Mouse (Mus musculus) layer of hippocampus, postnatal 14 days (tissue): ENCODE measurements at regions not wholly inside any gene's neighbourhood (a gene's known extent, or its start where the extent isn't known, plus 50 kb on each side); places are given as distances from the start of the nearest gene placed in this dataset.

Source experiments
- DNase-seq, 2 experiments: peaks; one replicate each; pipeline ENCODE4 v3.0.0; 2021 to 2022; ENCODE audit warnings: low spot score in 2 of 2, mixed read lengths in 1 of 2

DNA sequence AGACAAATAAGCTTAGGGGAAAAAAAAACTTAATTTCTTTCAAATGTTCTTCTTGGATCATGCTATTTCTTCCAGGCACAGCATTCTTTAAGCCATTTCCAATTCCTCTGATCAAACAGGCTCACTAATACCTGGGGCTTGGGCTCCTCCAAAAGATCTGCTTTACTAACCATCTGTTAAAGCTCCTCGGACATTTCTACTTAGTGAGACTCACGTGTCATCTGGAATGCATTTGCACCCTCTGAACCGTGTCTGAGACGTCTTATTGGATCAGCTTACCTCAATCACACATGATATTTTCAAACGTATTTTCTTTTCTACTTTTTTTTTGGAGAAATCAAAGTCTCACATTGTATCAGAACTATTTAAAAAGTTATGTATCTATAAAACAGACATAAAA, 132.4 kb downstream of the Npr3 start:
- no peak for DNase-seq

DNA sequence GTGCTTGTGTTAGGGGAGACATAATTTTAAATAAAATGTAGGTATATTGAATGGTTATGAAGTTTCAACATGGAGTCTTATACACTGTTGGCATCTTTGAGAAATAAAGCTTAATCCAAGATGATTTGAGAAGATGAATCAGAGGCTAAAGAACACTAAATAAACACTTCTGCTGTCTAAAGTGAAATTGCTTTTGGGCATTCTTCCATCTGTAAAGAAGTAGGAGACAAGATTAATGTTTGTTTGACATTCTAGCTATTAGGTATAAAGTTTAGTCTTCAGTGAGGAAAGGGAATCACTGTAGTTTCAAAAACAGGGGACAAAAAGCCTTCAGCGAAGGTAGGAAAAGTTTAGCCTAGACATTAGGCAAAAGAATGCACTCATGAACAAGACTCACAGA, 136.5 kb downstream of the Npr3 start:
- DNase-seq, result no peak

DNA sequence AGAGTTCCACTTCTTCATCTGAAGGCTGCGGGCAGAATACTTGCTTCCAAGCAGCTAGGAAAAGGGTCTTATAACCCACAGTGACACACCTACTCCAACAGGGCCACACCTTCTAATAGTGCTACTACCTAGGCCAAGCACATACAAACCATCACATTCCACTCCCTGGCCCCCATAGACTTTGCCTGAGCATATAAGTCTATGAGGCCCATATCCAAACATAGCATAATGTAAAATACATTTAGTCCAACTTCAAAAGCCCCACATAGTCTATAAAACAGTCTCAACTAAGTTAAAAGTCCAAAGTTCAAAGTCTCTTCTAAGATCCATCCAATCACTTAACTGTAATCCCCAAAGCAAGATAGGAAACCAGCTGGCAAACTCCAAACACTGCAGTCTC, 149.1 kb downstream of the Npr3 start:
- no peak for DNase-seq

DNA sequence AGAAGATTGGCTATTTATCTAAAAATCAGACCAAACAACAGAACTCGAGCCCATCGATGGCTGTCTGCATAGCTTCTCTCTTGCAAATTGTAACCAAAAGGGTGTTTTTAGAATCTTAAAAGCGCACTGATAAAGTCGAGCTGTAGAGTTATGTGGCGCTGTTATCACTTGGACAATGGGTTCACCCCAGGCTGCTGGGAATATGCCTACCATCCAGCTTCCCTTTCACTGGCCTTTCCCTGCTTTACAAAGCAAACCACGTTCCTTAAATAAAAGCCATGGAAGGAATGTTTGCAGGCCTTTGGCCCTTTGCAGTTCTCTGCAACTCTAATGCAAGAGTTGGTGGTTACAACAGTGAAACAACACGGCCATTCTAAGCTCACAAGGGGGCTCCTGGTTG, 150.3 kb downstream of the Npr3 start:
- DNase-seq, result no peak

DNA sequence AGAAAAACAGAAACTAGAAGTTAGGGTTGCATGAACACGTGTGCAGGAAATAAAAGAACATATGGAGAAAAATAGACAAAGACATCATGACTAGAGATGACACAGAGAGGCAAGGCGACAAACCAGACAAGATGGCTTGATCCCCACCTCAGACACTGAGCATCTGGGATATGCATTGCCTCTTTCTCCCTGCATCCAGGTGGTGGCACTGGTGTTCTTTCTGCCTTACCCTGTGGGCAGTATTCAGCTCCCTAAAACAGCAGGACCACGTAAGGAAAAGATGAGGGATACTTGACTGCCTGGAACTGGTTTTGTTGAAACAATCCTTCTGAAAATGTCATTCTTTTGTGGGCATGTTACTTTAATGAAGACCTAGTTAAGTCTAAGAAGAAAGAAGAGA, 153.9 kb downstream of the Npr3 start:
- peak; percentile 29 to 68 for DNase-seq

DNA sequence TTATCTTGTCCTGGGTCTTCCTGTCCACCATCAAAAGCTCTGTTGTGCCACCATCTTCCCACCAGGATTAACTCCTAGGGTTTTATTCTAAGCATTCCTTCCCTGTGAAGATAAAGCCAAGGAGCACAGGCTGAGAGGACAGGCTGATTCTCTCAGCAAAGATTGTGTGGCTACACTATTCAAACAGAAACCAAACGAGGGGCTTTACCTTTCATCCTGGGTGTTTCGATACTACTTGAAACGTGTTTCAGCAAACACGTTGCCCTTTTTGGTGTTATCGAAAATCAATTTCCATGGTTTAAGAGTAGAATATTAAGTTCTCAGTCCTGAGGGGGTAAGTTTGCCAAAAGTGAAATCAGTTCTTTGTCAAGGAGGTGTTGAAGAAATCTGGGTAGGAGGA, 156.2 kb downstream of the Npr3 start:
- no peak for DNase-seq

DNA sequence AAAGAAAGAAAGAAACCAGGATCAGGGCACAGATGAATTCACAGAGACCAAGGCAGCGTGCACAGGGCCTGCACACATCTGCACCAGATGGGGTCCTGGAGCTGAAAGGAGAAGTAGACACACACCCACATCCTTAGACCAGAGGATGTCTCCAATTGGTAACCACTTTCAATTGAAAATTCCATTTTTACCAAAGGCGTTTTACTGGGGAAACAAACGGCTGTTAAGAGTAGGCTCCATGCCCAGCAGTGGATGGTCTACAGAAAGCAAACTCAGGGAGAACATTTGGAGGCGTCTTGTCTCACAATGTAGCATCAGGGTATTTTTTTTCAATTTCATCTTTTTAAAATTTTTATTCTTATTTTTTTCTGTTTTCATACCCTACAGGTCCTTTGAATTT, 157.6 kb downstream of the Npr3 start:
- peak in 1 of 2 experiments; percentile 18 for DNase-seq

DNA sequence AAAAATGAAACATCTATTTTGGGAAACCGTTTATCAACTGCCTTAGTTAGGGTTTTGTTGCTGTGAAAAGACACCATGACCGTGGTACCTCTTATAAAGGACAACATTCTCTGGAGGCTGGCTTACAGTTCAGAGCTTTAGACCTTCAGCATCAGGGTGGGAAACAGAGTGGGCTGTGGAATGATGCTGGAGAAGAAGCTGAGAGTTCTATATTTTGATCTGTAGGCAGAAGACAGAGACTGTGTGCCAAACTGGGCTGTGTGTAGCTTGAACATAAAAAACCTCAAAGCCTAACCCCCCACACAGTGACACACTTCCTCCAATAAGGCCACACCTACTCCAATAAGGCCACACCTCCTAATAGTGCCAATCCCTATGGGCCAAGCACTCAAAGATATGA, 158.8 kb downstream of the Npr3 start:
- DNase-seq, result no peak

DNA sequence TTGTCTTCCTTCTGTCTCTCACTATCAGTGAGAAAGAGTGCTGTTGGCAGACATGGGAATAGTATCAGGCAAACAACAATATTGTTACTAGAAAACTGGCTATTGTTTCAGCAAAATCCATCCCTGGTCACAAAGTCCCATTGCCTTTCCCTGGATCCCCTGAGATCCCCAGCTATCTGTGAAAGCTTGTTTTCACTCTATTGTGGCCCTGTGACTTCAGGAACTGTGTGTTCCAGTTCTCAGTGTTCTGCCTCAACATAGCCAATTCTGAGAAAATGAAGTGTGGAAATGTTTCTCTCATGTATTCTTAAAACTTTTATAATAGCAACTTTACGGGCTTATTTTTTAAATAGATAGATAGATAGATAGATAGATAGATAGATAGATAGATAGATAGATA, 160.3 kb downstream of the Npr3 start:
- no peak for DNase-seq

DNA sequence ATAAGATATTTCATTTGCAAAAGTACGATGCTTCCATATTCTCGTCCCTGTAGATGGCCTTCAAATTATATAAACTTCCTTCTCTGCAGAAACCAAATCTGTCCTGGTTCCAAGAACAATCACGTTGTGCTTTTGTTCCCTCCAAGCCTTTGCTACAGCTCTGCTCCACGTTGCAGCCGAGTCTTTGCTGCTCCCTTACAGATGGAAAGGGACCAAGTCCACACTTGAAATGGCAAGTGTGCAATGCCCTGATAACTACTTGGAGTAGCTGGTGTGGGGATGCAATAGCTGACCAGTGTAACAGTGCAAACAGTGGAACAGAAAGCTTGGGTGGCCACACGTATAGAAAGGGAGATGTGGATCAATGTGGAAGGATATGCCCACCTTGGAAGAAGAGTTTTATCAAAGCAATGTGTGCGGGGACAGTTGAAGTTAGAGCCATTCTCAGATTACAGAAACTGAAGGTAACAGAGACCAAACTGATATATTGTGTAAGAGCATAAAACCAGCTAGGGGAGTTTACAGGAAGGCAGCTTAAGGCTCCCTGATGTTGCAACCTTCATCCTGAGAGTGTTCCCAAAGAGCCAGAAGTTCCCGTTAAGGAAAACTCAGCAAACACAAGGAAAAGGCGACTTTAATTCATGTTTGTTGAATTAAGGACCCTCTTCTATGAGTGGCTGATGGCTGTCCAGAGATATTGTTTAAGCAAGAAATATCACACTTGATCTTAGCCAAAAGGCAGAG, 161.3 kb downstream of the Npr3 start:
- no peak for DNase-seq

DNA sequence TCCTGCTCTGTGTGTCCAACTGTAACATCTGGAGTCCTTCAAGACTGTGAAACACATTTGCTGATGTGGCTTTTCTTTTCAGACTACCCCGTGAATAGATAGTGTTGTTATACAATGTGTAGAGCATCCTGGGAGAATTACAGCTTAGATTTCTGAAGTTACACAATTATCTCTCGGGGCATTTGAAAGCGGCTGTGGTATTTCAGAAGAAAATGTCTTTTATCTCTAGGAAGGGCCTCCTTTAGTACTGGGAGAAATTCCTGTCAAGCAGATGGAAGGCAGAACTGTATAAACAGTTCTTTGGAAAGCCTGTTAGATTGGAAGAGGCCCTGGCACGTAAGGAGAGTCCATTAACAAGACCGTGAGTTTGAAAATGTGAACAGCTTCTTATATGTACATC, 162.2 kb downstream of the Npr3 start:
- no peak for DNase-seq

DNA sequence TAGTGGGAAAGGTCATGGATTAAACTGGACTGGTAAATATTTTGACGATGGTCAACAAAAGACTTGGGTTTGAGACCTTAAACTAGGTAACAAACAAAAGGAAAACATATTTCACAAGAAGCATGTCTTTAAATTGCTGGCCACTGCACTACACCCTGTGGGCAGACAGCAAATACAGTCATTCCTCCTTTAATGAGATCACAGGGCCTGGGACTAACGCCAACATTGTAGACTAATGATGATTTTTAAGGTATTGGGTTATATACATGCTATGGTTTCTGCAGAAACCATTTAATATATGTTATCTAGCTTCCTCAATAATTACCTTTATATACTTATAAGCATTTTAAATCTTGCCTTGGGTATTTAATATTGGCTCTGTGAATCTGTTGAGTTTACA, 162.8 kb downstream of the Npr3 start:
- DNase-seq, result no peak

DNA sequence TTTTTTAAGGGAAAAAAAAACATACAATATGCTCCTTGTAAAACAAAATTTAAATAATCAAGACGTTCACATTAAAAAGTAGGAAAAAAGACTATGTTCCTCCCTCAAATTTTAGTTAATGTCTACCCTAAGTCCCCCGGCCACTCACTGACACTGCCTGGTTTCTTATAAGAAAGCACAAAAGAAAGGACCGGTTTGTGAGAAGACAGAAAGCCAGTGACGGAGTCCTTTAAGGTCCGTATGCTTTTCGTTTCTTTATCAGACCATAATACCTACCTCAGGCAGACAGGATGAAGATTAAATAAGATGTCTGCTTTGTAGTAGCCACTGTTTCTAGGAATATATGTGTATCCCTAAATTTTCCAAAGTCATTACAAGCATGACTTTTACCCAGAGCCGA, 164.3 kb downstream of the Npr3 start:
- DNase-seq, result no peak

DNA sequence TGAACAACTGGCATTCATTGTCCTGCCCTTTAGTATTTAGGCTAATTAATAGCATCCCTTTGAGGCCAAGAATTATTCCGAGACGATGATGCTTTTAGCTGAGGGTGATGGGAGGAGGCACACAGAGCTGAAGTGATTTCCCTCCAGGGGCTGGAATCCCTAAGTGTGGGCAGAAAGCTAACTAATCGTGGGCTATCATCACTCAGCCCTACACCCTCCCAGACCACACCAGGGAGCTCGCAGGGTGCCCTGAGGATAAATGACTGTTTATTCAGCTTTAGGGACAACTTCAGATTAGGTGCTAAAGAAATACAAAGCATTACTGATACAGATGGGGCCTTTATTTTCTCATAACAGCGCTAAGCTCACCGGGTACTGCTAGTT, 164.7 kb downstream of the Npr3 start:
- no peak for DNase-seq

DNA sequence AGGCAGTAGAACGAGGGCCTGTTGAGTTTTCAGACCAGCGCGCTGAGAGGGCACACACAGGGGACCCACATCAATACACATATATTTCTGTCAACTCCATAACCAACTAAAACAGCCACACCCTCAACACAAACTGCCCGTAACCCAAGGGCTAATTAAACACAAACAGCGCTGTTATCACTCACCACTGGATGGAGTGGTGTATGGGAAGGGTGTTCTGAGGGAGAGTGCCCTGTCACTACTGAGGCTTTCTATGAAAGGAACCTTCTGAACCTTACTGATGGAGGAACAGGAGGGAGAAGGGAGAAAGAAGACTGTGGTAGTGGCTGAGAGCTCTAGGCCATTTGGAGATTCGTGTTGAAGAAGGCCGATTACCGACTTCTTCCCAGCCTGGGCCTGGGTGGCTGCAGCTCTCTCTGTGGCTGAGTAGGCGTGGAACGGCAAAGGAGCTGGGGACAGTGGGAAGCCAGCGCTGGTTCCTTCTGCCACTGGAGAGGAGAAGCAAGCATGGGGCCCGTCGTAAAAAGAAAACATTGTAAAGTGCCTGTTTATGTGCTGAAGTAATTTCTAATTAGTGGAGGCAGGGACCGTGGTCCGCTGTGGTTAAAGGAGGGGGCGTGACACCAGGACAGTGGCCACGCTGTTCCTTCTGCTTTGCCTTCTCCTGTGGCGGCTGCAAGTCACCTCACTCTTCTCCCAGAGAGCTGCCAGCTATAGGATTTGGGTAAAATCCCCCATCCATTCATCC, 165.3 kb downstream of the Npr3 start:
- DNase-seq, result no peak

DNA sequence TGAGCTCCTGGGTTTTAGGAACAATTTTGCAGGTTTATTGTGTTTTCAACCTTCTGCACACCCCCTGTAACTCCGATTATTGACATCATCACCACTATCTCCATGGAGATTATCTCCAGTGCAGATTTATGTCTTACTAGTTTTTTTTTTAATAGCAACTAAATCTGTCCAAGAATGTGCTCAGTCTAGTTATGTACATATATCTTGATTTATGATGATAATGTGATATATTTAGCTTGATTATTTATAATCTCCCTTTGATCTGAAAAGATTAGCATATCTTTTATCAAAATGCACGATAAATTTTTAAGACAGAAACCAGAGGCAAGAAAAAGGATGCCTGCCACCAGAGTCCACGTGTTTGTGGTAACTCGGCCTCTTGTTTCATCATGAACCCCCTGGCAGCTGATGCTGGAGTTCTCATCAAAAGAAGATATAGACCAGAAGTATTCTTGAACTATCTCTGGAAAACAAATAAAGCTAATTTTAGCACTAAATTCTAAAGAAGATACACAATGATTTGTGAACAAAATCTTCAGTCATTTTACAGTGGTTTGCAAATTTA, 169.6 kb downstream of the Npr3 start:
- no peak for DNase-seq

DNA sequence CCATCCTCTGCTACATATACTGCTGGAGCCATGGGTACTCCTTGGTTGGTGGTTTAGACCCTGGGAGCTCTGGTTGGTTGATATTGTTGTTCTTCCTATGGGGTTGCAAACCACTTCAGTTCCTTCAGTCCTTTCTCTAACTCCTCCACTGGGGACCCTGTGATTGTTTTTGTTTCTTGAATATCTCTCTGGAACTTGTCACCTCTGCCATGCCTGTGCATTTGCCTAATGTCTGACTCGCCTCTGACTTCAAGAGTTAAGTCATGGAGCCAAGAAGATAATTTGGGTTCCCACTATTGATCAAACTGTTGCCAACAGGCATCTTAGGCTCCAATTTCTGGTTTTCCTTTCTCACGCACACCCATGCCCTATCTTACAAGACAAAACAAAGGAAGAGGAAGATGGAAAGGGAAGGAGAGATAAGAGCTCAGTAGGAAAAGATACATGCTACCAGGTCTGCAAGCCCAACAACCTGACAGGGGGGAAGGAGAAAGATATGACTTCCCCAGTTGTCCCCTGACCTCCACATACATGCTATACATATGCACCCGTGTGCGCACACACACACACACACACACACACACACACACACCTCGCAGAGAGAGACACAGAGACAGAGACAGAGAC, 172.3 kb downstream of the Npr3 start:
- no peak for DNase-seq

DNA sequence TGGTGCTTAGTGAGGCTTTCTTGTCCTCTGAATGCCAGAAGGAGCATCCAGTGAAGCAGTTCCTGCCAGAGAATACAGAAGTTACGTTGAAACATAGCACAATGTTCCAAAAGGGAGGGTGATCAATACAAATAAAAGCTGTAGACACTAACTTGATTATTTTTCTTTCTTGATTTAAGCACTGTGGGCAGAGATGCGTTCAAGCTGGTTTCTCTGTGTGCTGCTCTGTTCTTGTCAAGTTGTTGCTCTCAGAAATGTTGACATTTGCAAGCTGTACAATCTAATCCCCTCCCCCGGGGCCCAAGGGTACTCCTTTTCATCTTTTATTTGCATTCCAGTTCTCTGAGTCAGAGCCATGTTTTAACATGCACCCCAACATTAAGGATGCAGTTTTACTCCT, 177.7 kb downstream of the Npr3 start:
- DNase-seq, result peak in 1 of 2 experiments; percentile 39

DNA sequence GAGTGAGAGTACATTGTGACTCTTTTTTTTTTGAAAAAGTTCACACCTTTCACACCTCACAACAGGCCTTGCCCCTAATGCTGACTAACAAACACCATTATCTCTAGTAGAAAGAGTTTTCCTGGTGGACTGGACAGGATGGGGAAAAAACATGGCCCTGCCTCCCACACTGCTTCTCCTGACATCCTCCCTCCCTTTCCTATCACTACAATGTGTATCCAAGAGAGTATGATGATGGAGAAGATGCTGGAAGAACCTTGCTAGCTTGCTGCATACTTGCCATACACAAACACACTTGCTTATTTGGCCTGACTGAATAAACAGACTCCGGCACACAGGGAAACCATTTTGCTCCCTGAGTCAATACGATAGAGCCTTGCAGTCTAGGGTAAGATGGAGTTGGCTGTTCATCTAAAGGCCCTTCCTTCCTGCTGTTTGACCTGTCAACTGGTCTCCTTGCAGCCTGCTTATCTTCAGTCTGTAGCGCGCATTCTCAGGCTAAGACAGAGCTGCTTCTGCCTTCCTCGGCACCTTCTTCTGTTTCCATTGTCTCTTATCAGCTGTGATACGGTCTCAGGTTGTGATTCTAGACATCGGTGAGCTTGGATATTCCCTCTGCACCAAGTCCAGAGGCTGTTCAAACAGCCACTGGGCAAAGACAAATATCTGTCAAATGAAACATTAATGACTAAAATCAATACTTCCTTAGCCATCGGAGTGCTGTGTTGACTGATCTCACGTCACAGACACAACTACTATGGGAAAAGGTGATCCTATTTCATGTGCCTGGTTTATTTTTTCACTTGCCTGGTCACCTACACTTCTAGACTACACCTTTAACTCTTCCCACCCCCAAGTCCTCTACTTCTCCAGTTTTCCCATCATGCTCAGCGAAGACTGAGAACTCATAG, 181.2 kb downstream of the Npr3 start:
- DNase-seq, result no peak

DNA sequence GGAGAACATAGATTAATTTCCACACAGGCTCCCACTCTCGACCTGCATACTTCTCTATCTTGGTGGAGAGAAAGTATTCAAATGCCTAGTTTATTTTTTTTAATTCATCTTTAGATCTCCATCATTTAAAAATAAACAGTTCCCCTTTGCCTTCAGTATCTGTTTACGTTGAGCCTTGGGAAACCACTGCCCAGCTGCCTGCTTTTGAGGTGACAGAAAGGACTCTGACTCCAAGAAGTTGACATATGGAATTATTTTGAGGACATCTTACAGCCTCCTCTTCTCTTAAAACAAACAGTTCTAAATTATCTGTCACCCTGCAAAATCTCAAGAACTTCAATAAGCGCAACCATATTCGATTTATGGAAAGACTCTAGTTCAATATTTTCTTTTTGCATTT, 186.4 kb downstream of the Npr3 start:
- DNase-seq, result no peak

DNA sequence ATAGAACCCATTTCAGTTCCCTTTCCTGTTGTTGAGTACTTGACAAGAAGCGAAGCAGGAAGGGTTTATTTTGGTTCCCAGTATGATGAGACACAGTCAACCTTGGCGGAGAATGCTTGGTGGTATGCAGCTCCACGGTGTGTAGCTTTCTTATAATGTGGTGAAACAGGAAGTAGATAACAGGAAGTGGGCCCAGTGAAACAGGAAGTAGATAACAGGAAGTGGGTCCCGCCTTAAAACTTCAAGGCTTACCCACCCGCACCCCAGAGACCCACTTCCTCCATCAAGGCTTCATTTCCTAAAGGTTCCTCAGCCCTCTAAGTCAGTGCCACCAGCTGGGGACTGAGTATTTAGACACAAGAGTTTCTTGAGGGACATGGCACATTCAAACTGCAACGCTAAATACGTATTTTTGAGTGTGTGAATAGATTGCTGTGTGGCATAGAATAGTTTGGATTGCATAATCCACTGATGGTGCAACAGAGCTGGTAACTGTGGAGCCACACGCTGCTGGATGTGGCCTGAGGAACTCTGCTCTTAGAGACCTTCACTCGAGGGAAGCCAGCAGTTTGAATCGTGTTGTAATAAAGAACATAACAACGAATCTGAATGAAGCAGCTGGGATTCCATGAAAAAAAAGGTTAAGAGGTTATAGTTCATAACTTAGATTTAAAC, 190.8 kb downstream of the Npr3 start:
- DNase-seq, result no peak
